21 mouse cellular contexts compared by ENCODE assay signal in the genomic region with DNA sequence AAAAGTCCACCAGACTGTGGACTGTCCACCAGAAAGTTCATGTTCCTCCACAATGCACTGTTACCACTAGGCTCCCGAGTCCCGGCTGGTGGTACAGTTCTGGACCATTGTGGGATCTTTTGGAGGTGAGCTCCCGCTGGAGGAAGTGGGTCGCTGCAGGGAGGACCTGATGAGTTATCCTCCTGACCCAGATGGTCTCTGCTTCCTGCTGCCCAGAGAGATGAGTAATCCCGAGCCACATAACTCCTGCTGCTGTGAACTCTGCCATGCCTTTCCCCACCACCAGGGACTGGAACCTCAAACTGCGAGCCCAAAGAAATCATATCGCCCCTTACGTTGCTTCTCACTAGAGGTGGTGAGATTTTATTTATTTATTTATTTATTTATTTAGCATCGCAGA. TPM values are rescaled to one million over a fixed set of nuclear protein-coding genes. Genes with fewer than 3 reads are reported as not detected.
A peak's percentile ranks its signal among the peaks of the same experiment; 100 is the strongest.
DNase-seq lines count a peak whose midpoint lies in the region; ATAC-seq and TF ChIP-seq lines count a peak whose summit lies in the region.
"Had no signal": no experiment of that assay in that cellular context is flagged by ENCODE, and none has a peak within 500 bp of the region (broad histone marks: within the 10 kb centered on the region; RNA-seq: fewer than 3 reads in every experiment).

No protein-coding gene starts in this region.

- DNase-seq in cerebellum, adult 2 months, result peak in 1 of 2 experiments; percentile 55
- no peak for DNase-seq in cerebellum, postnatal 10 days
- DNase-seq in hindbrain, embryonic 10.5 days (ENCODE audit: low spot score), result no peak
- peak; percentile 26 for DNase-seq in midbrain, embryonic 10.5 days (ENCODE audit: low spot score)
- peak; percentile 51 for DNase-seq in retina, postnatal 1 day
- no peak for DNase-seq in spleen, adult 12 weeks (ENCODE audit: low spot score)
- DNase-seq: adrenal gland, postnatal 14 days; gastrocnemius, postnatal 14 days; kidney, adult 11 months; kidney, postnatal 14 days; left cerebral cortex, postnatal 4 days; lung, postnatal 14 days; right cerebral cortex, postnatal 14 days; thymus, adult 18-20 months had no signal

- ATAC-seq in hindbrain, embryonic 13.5 days (ENCODE audit: low FRiP score), result no peak
- no peak for ATAC-seq in midbrain, embryonic 16.5 days
- ATAC-seq: liver, embryonic 12.5 days had no signal

- 37% methylated on average over 9 of the region's 9 CpGs for WGBS in cerebellum, adult 2 months
- WGBS in hindbrain, embryonic 10.5 days, result 76% methylated on average over 9 of the region's 9 CpGs
- 79% methylated on average over 9 of the region's 9 CpGs for WGBS in hindbrain, embryonic 13.5 days
- 79% methylated on average over 9 of the region's 9 CpGs for WGBS in midbrain, embryonic 10.5 days
- 78% methylated on average over 9 of the region's 9 CpGs for WGBS in midbrain, embryonic 16.5 days

- TF ChIP-seq CTCF in cerebellum, adult 2 months (IDR thresholded peaks at IDR 0.05; ENCODE audit: borderline replicate concordance, insufficient read depth, low read depth, low read length), result peak; percentile 30; the same call in 1 of the 2 replicates

- H3K27ac ChIP-seq in cerebellum, adult 2 months (ENCODE audit: insufficient read depth, low read length), result no peak overlapping the region
- peak overlapping the region; percentile 25; the same call in 1 of the 2 replicates for H3K27ac ChIP-seq in hindbrain, embryonic 10.5 days
- H3K27ac ChIP-seq in hindbrain, embryonic 13.5 days, result no peak overlapping the region
- 0 out of 2 replicates have a peak overlapping the region, but pooled peaks have one; percentile 88 for H3K27ac ChIP-seq in midbrain, embryonic 10.5 days (replicated peaks)
- H3K27ac ChIP-seq in midbrain, embryonic 16.5 days (ENCODE audit: low read length), result no peak overlapping the region
- H3K27ac ChIP-seq: hindbrain, embryonic 12.5 days; liver, embryonic 12.5 days had no signal

- H3K36me3 ChIP-seq in hindbrain, embryonic 10.5 days, result no peaks in the 10 kb centered on the region
- no peaks in the 10 kb centered on the region for H3K36me3 ChIP-seq in hindbrain, embryonic 13.5 days
- no peaks in the 10 kb centered on the region for H3K36me3 ChIP-seq in midbrain, embryonic 10.5 days
- no peaks in the 10 kb centered on the region for H3K36me3 ChIP-seq in midbrain, embryonic 16.5 days (ENCODE audit: control insufficient read depth, insufficient read depth, low read length)
- H3K36me3 ChIP-seq: embryonic facial prominence, embryonic 10.5 days; heart, embryonic 12.5 days; hindbrain, embryonic 12.5 days; liver, embryonic 12.5 days had no signal

- H3K4me3 ChIP-seq in cerebellum, adult 2 months (replicated peaks; ENCODE audit: insufficient read depth, low read depth, low read length), result no peak overlapping the region
- H3K4me3 ChIP-seq in hindbrain, embryonic 10.5 days, result no peak overlapping the region
- no peak overlapping the region for H3K4me3 ChIP-seq in hindbrain, embryonic 13.5 days
- no peak overlapping the region for H3K4me3 ChIP-seq in midbrain, embryonic 10.5 days
- no peak overlapping the region for H3K4me3 ChIP-seq in midbrain, embryonic 16.5 days (ENCODE audit: low read depth, low read length)
- H3K4me3 ChIP-seq: embryonic facial prominence, embryonic 10.5 days; heart, embryonic 12.5 days; hindbrain, embryonic 12.5 days; liver, embryonic 12.5 days had no signal

- no peak overlapping the region for H3K9ac ChIP-seq in hindbrain, embryonic 13.5 days
- no peak overlapping the region for H3K9ac ChIP-seq in midbrain, embryonic 16.5 days (ENCODE audit: low read depth, low read length)
- H3K9ac ChIP-seq: heart, embryonic 12.5 days; hindbrain, embryonic 12.5 days; liver, embryonic 12.5 days had no signal

- no peaks in the 10 kb centered on the region for H3K27me3 ChIP-seq in cerebellum, adult 2 months (ENCODE audit: control insufficient read depth, insufficient read depth, low read length)
- H3K27me3 ChIP-seq in hindbrain, embryonic 10.5 days (ENCODE audit: insufficient read depth, poor library complexity, severe bottlenecking), result no peaks in the 10 kb centered on the region
- no peaks in the 10 kb centered on the region for H3K27me3 ChIP-seq in hindbrain, embryonic 13.5 days
- no peaks in the 10 kb centered on the region for H3K27me3 ChIP-seq in midbrain, embryonic 10.5 days (ENCODE audit: low read depth, poor library complexity, severe bottlenecking)
- no peaks in the 10 kb centered on the region for H3K27me3 ChIP-seq in midbrain, embryonic 16.5 days (ENCODE audit: control insufficient read depth, insufficient read depth, low read depth, low read length)
- H3K27me3 ChIP-seq: heart, embryonic 12.5 days; hindbrain, embryonic 12.5 days had no signal

- H3K4me1 ChIP-seq in cerebellum, adult 2 months (ENCODE audit: control insufficient read depth, insufficient read depth, low read length), result peaks cover 9% of the 10 kb centered on the region
- peaks cover 94% of the 10 kb centered on the region for H3K4me1 ChIP-seq in hindbrain, embryonic 10.5 days (replicated peaks)
- peaks cover 37% of the 10 kb centered on the region for H3K4me1 ChIP-seq in hindbrain, embryonic 13.5 days (replicated peaks)
- H3K4me1 ChIP-seq in midbrain, embryonic 10.5 days, result peaks cover 89% of the 10 kb centered on the region
- H3K4me1 ChIP-seq in midbrain, embryonic 16.5 days (ENCODE audit: control insufficient read depth, insufficient read depth, low read length), result peaks cover 10% of the 10 kb centered on the region

- no peak overlapping the region for H3K4me2 ChIP-seq in hindbrain, embryonic 13.5 days
- H3K4me2 ChIP-seq in midbrain, embryonic 16.5 days (ENCODE audit: low read length), result no peak overlapping the region
- H3K4me2 ChIP-seq: heart, embryonic 12.5 days; hindbrain, embryonic 12.5 days; liver, embryonic 12.5 days; midbrain, embryonic 11.5 days had no signal

- no peak for TF ChIP-seq POLR2A in cerebellum, adult 2 months (IDR thresholded peaks at IDR 0.05; ENCODE audit: borderline replicate concordance, insufficient read depth, low read length)

- no peaks in the 10 kb centered on the region for H3K9me3 ChIP-seq in hindbrain, embryonic 10.5 days
- H3K9me3 ChIP-seq in hindbrain, embryonic 13.5 days, result no peaks in the 10 kb centered on the region
- no peaks in the 10 kb centered on the region for H3K9me3 ChIP-seq in midbrain, embryonic 10.5 days (replicated peaks)
- no peaks in the 10 kb centered on the region for H3K9me3 ChIP-seq in midbrain, embryonic 16.5 days (replicated peaks; ENCODE audit: control insufficient read depth, low read length, poor library complexity, severe bottlenecking)
- H3K9me3 ChIP-seq: embryonic facial prominence, embryonic 10.5 days; heart, embryonic 12.5 days; hindbrain, embryonic 12.5 days; liver, embryonic 12.5 days had no signal

RNA-seq across cellular contexts. Expression of a gene that starts 4.0 kb away (rescaled TPM):
- 39.8 and 41.5 TPM in 2 replicates for polyA plus RNA-seq in cerebellum, adult 2 months (2012; rRNA removed)
- polyA plus RNA-seq in hindbrain, embryonic 10.5 days (2016; fragmentation: Nextera tagmentation; extraction: Ambion mirVana), result 3.1 and 3.7 TPM in 2 replicates
- 4.6 and 4.8 TPM in 2 replicates for polyA plus RNA-seq in hindbrain, embryonic 13.5 days (2015; fragmentation: Nextera tagmentation; extraction: Ambion mirVana)
- polyA plus RNA-seq in midbrain, embryonic 10.5 days (2016; fragmentation: Nextera tagmentation; extraction: Ambion mirVana), result 3.0 and 4.0 TPM in 2 replicates
- 5.5 and 5.6 TPM in 2 replicates for polyA plus RNA-seq in midbrain, embryonic 16.5 days (2015; fragmentation: Nextera tagmentation; extraction: Ambion mirVana)

Comparison
In these comparisons a context has a peak if more than half of its experiments do, and no peak if none do; other contexts are left out.
1. H3K27ac ChIP-seq: peak in hindbrain, embryonic 10.5 days (single experiment) and midbrain, embryonic 10.5 days (single experiment); none in cerebellum, adult 2 months (single experiment), hindbrain, embryonic 13.5 days (single experiment) and midbrain, embryonic 16.5 days (single experiment).
2. DNase-seq: peak in midbrain, embryonic 10.5 days (single experiment) and retina, postnatal 1 day (single experiment); none in cerebellum, postnatal 10 days (0 of 2), hindbrain, embryonic 10.5 days (single experiment) and spleen, adult 12 weeks (single experiment).